Mouse (Mus musculus) heart, postnatal 0 days (tissue): Measurements from ENCODE around the gene Ifit1bl2. TPM values are rescaled to one million over a fixed set of nuclear protein-coding genes. Genes with fewer than 3 reads are reported as not detected.

ENCODE experiments used
- ATAC-seq: fragments of 200-750 bp; cut with Nextera tagmentation; 2 replicates; pipeline ENCODE4 v1.8.0; 2017; ENCODE audit warnings: low read depth, moderate number of reproducible peaks, moderate library complexity; ENCODE audit not compliant: insufficient read depth
- DNase-seq: peaks from one replicate; pipeline ENCODE4 v3.0.0-alpha.2; 2016; ENCODE audit warnings: low spot score
- H3K27ac ChIP-seq: fragments of 300-500 bp; sonication (generic); 2 replicates; pipeline ENCODE4 v1.5.1; 2014; ENCODE audit warnings: low read depth, mild to moderate bottlenecking
- H3K27me3 ChIP-seq: fragments of 300-500 bp; sonication (generic); 2 replicates; pipeline ENCODE4 v1.6.1; 2014; ENCODE audit warnings: low read length, mixed read lengths; ENCODE audit not compliant: control insufficient read depth, insufficient read depth
- H3K36me3 ChIP-seq: fragments of 300-500 bp; sonication (generic); replicated peaks from 2 replicates; pipeline ENCODE4 v1.6.1; 2014; ENCODE audit warnings: low read length, mixed read lengths; ENCODE audit not compliant: control insufficient read depth, insufficient read depth
- H3K4me1 ChIP-seq: fragments of 300-500 bp; sonication (generic); 2 replicates; pipeline ENCODE4 v1.6.1; 2014; ENCODE audit warnings: antibody characterized with exemption; ENCODE audit not compliant: control insufficient read depth, insufficient read depth
- H3K4me2 ChIP-seq: fragments of 300-500 bp; sonication (generic); 2 replicates; pipeline ENCODE4 v1.6.1; 2014; ENCODE audit warnings: low read depth, mild to moderate bottlenecking, low read length, moderate library complexity
- H3K4me3 ChIP-seq: fragments of 300-500 bp; sonication (generic); 2 replicates; pipeline ENCODE4 v1.5.1; 2014; ENCODE audit warnings: low read depth, low read length
- H3K9ac ChIP-seq: fragments of 300-500 bp; sonication (generic); replicated peaks from 2 replicates; pipeline ENCODE4 v1.6.1; 2014; ENCODE audit warnings: low read depth, low read length, mixed read lengths
- H3K9me3 ChIP-seq: fragments of 300-500 bp; sonication (generic); replicated peaks from 2 replicates; pipeline ENCODE4 v1.6.1; 2016; ENCODE audit warnings: low read length; ENCODE audit not compliant: control insufficient read depth
- CTCF ChIP-seq: IDR thresholded peaks from 2 replicates; pipeline ENCODE4 v1.5.1; 2016; ENCODE audit warnings: antibody characterized with exemption, control low read depth, low read depth
- EP300 ChIP-seq: IDR thresholded peaks from 2 replicates; pipeline ENCODE4 v1.6.1; 2016; ENCODE audit warnings: antibody characterized with exemption, low read depth
- WGBS: fragments of 180-500 bp; shearing (Covaris S2); extraction: QIAGEN DNeasy Blood & Tissue Kit; methylation state at CpG from one replicate; pipeline ENCODE4 v1.1.7; 2014; 5-methylcytosine and 5-hydroxymethylcytosine counted together
- polyA plus RNA-seq: library from polyadenylated mRNA; unstranded; fragments of >200 nt; fragmentation: Nextera tagmentation; extraction: Ambion mirVana; gene quantifications from 2 replicates; pipeline ENCODE4 v1.2.1, GENCODE M21; 2015
- total RNA-seq: library from RNA; depleted of rRNA; stranded (reverse); fragments of >200 nt; gene quantifications from 2 replicates; pipeline ENCODE4 v1.2.3, GENCODE M21; 2014; ENCODE audit warnings: low replicate concordance; rRNA removed

Ifit1bl2 gene
- total RNA-seq (0.19 and 1.9 TPM in 2 replicates), polyA plus RNA-seq (1.0 and 1.3 TPM in 2 replicates)

- peak; percentile 60 for ATAC-seq
Observed at GRCm38 (mm10) chr19:34640623-34641022, at the start of gene Ifit1bl2, which contains the start of gene Ifit1. TSS of gene Ifit1bl2 (minus strand) at chr19:34640743. TSS of gene Ifit1 (plus strand) at chr19:34640871.

GRCm38 (mm10) chr19:34685530-34685929 is 45.0 kb upstream of the Ifit1bl2 start:
- Histone ChIP-seq H3K9ac (no peak overlapping the region), H3K27ac (no peak overlapping the region), H3K9me3 (no peaks in the 10 kb centered on the region), H3K36me3 (no peaks in the 10 kb centered on the region), H3K4me1 (no peaks in the 10 kb centered on the region), H3K27me3 (no peaks in the 10 kb centered on the region), H3K4me2 (no peak overlapping the region), H3K4me3 (no peak overlapping the region)
- no peak for DNase-seq
- 81% methylated on average over 1 of the region's 1 CpGs for WGBS
- TF ChIP-seq EP300 (no peak), CTCF (no peak)
- no peak for ATAC-seq

More at GRCm38 (mm10) chr19:34640623-34641022, at the start of gene Ifit1bl2, which contains the start of gene Ifit1:
- Histone ChIP-seq H3K4me2 (peak within 1 kb of the TSS; percentile 59), H3K4me3 (peak within 1 kb of the TSS; percentile 33), H3K9ac (peak within 1 kb of the TSS; percentile 38), H3K36me3 (no peaks in the 10 kb centered on the region), H3K27me3 (no peaks in the 10 kb centered on the region), H3K4me1 (peaks cover 4% of the 10 kb centered on the region), H3K9me3 (no peaks in the 10 kb centered on the region), H3K27ac (no peak within 1 kb of the TSS)
- WGBS: 24% methylated on average over 4 of the region's 4 CpGs
- no peak for DNase-seq
- TF ChIP-seq EP300: no peak
- TF ChIP-seq CTCF: no peak

GRCm38 (mm10) chr19:34684857-34685256 is 44.3 kb upstream of the Ifit1bl2 start:
- H3K9me3 ChIP-seq: no peaks in the 10 kb centered on the region
- H3K36me3 ChIP-seq: no peaks in the 10 kb centered on the region
- TF ChIP-seq EP300 (no peak), CTCF (peak; percentile 74)
- H3K4me2 ChIP-seq: no peak overlapping the region
- 55% methylated on average over 1 of the region's 1 CpGs for WGBS
- ATAC-seq (peak; percentile 47; the same call in 1 of the 2 replicates), DNase-seq (peak; percentile 52)
- no peak overlapping the region for H3K27ac ChIP-seq
- H3K9ac ChIP-seq: no peak overlapping the region
- no peak overlapping the region for H3K4me3 ChIP-seq
- no peaks in the 10 kb centered on the region for H3K27me3 ChIP-seq
- no peaks in the 10 kb centered on the region for H3K4me1 ChIP-seq

- H3K4me3 ChIP-seq: no peak overlapping the region
- no peaks in the 10 kb centered on the region for H3K36me3 ChIP-seq
- no peak overlapping the region for H3K27ac ChIP-seq
- H3K9ac ChIP-seq: no peak overlapping the region
- TF ChIP-seq EP300: no peak
- TF ChIP-seq CTCF: no peak
- peak; percentile 78 for ATAC-seq
- peak; percentile 34 for DNase-seq
- H3K4me2 ChIP-seq: 0 out of 2 replicates have a peak overlapping the region, but pooled peaks have one; percentile 4
- no peaks in the 10 kb centered on the region for H3K9me3 ChIP-seq
- H3K27me3 ChIP-seq: no peaks in the 10 kb centered on the region
- H3K4me1 ChIP-seq: peaks cover 9% of the 10 kb centered on the region; the same call in 1 of the 2 replicates
- WGBS: 25% methylated on average over 4 of the region's 4 CpGs
Observed at GRCm38 (mm10) chr19:34678428-34678827, 37.9 kb upstream of the Ifit1bl2 start.

GRCm38 (mm10) chr19:34673476-34673875 is 32.9 kb upstream of the Ifit1bl2 start:
- H3K4me3 ChIP-seq: no peak overlapping the region
- no peak for TF ChIP-seq EP300
- TF ChIP-seq CTCF: no peak
- H3K9ac ChIP-seq: no peak overlapping the region
- no peak overlapping the region for H3K27ac ChIP-seq
- H3K4me1 ChIP-seq: peaks cover 9% of the 10 kb centered on the region; the same call in 1 of the 2 replicates
- no peaks in the 10 kb centered on the region for H3K27me3 ChIP-seq
- 66% methylated on average over 7 of the region's 7 CpGs for WGBS
- H3K36me3 ChIP-seq: no peaks in the 10 kb centered on the region
- no peak overlapping the region for H3K4me2 ChIP-seq
- no peaks in the 10 kb centered on the region for H3K9me3 ChIP-seq
- DNase-seq (peak; percentile 43), ATAC-seq (peak; percentile 27; the same call in 1 of the 2 replicates)

GRCm38 (mm10) chr19:34666127-34666526 is 25.6 kb upstream of the Ifit1bl2 start:
- TF ChIP-seq CTCF (peak; percentile 93), EP300 (no peak)
- Histone ChIP-seq H3K36me3 (no peaks in the 10 kb centered on the region), H3K4me3 (no peak overlapping the region), H3K9ac (no peak overlapping the region), H3K9me3 (no peaks in the 10 kb centered on the region), H3K4me2 (no peak overlapping the region), H3K27me3 (no peaks in the 10 kb centered on the region), H3K27ac (no peak overlapping the region), H3K4me1 (peaks cover 4% of the 10 kb centered on the region; the same call in 1 of the 2 replicates)
- DNase-seq (peak; percentile 75), ATAC-seq (no peak)
- WGBS: 0% methylated on average over 5 of the region's 5 CpGs
